Mouse (Mus musculus) heart, adult 2 months (tissue): ENCODE measurements around the gene 4931409K22Rik.

Source experiments
- CTCF ChIP-seq: fragments of 200-600 bp; IDR thresholded peaks from 2 replicates; pipeline ENCODE4 v1.8.1; 2022; ENCODE audit warnings: antibody characterized with exemption, mild to moderate bottlenecking, moderate library complexity
- POLR2A ChIP-seq: fragments of 200-500 bp; IDR thresholded peaks from 2 replicates; pipeline ENCODE4 v1.6.1; 2011; ENCODE audit warnings: mild to moderate bottlenecking, low read depth, low read length, control low read depth; ENCODE audit not compliant: insufficient read depth

DNA sequence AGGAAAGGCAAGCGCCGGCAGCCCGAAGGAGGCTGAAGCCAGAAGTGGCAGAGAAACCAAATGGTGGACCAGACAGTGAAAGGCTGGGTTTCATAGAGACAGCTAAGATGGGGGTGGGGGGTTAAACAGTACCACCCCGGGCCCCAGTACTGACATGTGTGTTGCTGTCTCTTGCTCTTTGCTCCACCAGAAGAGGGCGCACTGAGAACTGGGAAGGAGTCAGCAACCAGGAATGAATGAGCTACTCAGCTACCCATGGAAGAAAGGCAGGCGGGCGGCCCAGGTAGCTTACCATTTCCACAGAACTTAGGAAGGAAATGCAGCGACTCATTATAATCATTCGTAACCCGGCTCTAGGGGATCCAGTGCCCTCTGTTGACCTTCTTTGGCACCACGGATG, 46.0 kb downstream of the 4931409K22Rik start:
- peak; percentile 80 for TF ChIP-seq CTCF
- no peak for TF ChIP-seq POLR2A
